Mouse (Mus musculus): ENCODE measurements around the gene Sh3pxd2a.

Sh3pxd2a gene

DNA sequence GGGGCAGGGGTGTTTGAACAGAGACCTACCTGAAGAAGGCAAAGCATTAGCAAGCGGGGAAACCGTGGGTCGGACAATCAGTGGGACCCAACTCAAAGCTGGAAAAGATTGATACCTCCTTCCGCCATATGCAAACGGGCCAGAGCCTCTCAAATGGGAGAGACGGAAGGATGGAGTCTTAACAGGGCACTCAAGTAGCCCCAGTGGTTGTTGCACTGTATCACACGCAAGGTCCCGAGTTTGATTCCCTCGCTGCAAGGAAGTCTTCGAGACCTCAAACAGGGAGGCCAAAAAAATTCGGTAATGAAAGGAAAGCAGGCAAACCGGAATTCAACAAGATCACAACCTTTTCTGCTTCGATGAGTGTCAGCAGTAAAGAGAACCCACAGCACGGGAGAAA is 29.5 kb downstream of the Sh3pxd2a start:
- DNase-seq = no peak

DNA sequence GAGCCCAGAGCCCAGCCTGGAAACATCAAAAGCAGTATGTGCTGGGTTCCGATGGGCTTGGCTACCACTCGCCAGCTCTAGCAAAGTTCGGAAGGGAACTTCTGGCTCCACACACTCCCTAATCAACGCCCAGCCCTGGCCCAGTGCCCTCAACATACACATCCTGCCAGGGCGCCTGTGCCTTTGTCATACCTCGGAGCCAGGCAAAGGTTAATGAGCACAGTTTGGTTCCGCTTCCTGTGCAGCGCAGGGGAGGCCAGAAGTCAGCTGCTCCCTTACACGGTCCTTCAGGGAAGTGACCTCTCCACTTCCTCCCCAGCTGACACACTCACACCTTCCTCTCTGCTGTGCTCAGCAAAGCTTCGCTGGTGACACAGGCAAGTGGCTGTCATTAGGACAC is 31.9 kb downstream of the Sh3pxd2a start:
- no peak for DNase-seq

DNA sequence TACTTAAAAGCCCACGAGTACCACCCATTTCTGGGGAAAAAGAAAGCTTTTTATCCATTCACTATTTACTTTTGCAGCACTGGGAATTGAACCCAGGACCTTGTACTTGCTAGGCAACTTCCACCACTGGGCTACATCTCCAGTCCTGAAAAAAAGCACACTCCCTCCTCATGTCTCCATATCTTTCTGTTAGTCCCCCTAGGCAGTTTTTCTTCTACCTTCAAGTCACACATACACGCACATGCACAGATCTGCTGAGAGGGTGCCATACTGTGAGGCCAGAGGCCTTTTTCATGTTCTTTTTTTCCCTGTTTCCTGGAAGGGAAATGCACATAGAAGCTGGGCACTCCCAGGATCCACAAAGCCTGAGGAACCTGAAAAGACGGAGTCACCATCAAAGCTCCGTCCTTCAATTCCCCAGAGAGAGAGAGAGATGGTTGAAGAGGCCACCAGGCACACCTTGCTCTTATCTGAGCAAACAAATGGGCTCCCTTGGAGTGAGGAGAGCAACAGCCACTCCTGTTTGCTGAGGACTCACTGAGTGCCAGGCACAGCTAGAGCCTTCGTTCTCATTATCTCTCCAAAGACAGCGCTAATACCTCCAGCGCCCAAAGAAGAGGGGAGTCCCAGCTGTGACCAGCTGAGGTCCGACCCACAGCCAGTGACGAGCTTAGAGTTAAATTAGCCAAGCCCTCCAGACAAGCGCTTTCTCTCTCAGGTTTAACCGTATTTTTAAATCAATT is 32.8 kb downstream of the Sh3pxd2a start:
- DNase-seq = no peak

DNA sequence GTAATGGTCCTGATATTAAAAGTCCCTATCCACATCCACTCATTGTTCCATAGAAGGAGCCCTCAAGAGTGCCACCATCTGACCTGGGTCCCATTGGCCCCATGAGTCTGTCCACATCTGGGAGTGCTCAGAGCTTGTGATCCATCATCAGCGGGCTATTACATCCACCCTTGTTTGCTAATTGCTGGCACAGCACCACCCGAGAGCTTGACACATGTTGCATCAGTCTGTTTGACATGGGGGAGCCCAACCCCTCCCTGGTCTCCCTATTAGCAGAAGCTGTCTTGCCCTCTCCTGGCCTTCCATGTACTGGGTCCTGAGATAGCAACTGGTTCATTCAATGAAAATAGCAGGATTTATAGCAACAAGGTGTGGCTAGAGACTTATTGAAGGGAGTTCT is 34.0 kb downstream of the Sh3pxd2a start:
- no peak for DNase-seq

DNA sequence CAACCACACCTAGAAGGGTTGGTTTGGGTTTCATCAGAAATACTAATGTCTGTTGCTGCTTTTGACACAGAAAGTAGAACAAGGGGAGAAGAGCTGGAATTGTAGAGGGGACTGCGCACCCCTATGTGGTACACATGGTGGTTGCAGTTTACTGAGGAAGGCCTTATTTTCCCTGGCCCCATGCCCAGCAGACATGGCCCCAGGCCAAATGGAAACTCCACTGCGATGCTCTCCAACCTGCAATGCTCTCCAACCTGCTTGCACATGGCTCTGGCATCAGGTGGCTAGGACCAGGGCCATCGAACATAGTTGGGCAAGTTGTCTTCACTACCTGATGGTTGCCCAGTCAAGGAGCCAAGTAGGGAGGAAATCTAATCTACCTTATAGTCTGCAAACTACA is 35.0 kb downstream of the Sh3pxd2a start:
- no peak for DNase-seq

DNA sequence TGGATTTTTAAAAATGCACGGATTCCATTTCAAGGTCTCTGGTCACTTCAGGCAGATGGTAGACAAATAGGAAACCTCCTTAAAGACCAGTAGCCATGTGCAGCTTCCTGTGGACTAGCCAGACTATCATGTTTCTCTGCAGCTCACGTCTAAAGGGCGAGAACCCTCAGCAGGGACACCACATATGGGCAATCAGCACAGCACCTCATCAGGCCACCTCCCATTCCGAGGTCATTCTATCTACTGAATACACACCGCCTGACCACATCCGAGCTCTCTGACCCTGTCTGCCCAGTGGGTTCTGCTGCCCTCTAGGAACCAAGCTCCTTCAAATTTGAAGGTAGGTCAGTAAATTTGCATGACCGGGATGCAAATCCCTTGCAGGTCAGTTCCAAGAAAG is 35.4 kb downstream of the Sh3pxd2a start:
- DNase-seq = no peak

DNA sequence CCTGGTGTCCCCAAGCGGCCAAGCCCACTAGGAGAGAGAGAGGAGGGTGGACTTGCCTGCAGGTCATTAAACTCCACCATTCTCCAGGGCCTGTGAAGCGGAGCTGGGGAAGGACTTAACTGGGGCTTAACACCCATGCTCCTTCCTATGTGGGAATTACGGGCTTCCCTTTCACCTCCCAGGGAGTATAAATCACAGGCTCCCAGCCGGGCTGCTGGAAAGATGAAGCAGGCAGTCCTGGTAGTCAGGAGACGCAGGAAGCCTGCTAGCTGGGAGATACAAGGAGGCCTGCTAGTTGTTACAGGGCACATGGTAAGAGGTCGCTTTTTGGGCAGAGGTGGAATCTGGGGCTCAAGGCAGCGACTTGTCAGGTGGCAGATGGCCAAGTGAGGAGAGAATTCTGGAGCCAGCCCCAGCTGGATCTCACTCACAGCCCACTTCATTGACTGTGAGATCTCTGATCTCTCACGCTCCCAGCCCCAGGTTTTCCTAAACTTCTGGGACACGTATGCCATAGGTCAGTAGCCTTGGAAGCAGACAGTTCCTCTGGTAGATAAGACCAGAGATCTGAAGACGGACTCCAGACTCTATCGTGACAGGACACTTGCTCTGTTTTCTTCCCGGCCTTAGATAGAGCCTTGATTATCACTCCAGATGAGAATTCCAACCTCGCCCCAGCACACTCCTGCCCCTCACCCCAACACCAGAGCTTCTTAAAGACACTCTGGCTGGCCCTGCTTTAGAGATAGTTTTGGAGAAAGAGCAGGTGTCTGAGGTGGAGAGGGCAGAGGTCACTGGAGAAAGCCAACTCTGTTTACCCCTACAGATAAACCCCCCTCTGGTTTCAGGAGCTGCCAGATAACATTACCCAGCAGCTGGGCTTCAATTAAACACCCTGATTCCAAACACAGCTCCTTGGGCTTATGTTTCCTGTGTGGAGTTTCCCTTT is 36.1 kb downstream of the Sh3pxd2a start:
- no peak for DNase-seq

DNA sequence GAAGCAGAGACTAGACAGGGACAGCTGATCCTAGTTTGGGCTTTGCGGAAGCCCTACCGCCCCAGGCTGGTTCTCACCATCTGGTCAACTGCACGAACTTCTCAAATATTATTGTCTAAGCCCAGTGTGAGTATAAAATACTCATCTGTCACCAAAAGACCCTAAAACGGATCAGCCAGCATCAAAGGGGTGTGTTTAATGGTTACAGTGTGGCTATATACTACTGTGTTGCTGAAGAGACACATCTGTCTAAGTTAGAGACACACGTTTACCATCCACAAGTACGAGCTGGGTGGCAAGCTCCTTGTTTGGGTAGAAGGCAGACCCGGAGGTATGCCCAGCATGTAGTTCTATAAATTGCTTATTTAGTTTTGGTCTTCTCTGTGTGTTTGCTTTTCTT is 40.6 kb downstream of the Sh3pxd2a start:
- DNase-seq = no peak

DNA sequence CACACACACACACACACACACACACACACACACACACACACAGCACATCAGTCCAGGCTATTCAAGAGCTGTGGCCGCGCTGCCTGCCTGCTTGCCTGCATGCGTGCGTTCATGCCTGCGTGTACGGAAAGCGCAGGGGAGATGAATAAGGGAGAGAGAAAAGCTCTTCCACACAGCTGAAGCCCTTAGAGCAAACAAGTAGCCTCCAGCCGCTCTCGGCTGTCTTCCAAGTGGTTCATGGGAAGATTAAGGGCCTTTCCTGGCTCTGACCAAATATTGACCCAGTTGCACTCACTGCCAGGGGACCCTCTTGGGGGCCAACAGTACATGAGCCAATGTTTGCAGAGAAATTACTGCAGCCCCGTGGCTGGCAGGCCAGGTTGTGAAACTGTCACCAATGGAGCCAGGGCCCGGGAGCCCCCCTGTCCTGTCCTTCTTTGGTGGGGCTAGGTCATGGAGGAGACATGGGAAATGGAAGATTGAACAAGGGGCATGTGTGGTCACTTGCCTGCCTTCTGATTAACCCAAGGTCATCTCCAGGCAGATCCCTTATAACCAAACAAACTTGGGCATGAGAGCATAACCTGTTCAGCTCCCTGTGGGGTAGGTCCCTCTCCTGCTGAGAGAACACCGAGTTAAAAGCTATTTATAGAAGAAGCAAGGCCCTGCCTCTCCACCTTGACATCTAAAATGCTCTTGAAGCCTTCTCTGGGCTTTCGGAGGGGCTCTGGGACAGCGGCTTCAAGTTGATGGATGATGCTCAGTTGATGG is 42.9 kb downstream of the Sh3pxd2a start:
- DNase-seq = no peak

DNA sequence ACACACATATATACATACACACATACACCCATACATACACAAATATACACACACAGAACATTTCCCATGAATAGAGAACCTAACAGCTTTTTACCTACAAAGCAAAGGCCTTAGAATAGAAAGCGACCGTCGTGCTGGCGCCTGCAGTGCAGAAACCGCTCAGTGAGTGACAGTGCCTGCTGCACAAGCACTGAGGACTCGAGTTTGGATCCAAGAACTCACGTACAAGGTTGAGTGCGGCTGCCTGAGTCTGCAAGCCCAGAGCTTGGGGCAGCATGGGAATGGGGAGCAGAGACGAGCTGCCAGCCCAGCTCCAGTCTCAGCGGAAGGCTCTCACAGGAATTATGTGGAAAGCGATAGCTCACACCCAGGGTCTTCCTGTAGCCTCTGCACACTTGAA is 43.7 kb downstream of the Sh3pxd2a start:
- DNase-seq = no peak

DNA sequence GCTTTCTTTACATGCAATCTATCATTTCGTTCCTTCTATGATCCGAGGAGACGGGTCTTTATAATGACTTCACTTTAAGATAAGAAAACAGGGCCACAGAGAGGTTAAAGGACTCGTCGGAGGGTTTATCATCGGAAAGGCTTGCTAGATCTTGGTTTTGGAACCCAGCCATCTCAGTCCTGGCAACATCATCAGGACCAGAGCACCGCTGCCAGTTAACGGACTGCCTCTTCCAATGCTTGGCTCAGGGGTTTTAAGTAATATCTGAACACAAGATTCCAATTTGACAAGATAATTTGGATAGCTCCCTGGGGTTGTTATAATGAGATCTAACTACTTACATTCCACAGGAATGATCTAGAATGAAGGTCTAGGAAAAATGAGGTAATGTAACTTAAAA is 45.0 kb downstream of the Sh3pxd2a start:
- DNase-seq = no peak

DNA sequence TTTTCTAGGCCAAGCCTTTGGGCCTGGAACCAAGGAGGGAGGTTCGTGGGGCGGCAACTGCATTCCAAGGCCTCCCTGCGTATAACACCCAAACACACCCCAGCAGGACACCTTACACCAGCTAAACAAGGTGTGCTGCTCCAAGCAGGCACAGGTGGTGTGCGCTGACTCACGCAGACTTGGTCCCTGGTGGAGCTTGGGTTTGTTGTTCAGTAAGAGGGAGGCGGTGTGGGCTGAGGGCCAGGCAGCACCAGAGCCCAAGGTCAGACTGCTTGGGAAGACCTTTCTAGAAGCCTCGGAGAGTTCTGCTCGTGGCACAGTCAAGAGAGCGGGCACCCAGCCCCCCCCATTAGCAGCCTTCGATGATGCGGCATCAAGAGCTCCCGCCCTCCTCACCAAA is 48.0 kb downstream of the Sh3pxd2a start:
- no peak for DNase-seq

DNA sequence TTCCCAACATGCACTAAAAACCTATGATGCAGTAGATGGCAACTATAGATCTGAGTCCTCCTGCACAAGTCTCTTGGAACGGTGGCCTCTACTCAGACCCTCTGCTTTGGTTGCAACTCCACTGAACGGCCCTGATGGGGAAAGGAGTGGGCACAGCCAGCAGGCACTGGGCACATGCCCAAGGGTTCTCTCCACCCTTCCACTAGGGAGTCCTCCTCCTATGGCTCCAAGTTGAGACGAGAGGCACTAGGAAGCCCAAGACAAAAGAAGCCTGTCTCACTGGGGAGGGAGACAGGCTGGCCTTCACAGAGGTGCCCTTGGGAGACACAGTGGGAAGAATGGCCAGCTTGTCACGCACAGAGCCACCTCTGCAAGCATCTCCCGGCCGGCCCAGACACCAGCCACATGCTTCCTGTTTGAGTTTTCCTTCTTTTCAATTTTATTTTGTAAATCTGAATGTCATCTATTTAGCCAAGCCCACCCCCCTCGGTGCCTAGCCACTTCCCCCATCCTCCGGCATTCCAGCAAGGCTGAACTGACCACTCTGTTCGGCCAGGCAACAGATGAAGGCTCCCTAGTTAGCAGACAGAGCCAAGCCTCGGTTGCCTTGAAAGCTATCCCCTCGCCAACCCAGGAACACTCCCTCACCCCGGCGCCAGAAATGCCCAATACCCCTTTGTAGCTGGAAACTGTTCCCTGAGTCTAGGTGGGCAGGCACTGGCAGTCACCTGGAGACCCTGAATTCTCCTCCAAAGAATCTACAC is 49.9 kb downstream of the Sh3pxd2a start:
- DNase-seq = no peak

DNA sequence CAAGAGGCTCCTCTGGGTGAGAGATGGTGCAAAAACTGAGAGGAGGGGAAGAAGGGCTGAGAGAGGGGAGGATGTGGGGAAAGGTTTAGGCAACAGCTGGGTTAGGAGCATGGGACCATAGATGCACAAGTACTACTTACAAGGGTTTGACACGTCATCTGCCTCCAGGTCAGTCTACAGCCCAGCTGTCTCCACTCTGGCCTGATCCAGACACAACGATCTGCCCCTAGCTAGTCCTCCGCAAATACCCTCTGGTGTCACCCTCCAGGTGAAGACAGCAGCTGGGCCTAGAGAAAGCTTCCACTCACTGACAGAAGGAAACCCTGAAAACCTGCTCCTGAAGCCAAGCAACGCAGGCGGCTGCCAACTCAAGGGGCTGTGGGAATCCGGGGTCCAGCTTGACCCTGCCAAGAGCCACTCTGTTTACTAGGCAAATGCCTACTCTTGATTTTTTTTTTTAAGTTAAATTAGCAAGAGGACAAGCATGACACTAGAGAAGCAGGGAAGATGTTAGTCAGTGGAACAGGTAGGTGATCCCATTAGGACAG is 50.7 kb downstream of the Sh3pxd2a start:
- no peak for DNase-seq

DNA sequence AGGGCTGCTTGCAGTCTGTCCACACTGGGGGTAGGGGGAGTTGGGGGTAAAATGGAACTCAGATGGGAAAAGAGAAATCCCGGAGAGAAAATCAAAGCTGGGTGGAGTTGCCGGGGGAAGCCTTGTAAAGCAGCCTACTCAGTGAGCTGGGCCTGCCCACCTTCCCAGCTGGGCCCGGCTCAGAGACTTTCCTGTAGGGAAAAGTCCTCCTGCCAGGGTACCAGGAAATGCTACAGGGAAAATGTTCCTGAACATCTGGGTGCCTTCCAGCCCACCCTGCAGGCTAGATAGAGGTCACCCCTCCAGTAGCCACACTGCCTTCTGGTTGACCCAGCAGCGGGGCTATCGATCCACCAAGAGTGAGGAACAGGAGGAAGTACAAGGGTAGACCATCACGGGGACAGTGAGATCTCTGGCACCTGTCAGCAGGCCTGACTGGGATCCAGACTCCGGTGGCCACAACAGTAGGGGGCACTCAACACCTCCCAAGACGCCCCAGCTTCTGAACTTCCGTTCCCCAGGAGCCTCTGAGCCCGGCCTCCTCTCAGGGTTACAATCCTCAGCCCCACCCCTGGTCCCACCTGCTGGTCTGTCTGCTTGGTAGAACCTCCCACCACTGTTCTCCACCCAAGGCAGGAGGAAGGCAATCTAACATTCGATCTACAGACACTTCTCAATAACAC is 51.5 kb downstream of the Sh3pxd2a start:
- DNase-seq = no peak

DNA sequence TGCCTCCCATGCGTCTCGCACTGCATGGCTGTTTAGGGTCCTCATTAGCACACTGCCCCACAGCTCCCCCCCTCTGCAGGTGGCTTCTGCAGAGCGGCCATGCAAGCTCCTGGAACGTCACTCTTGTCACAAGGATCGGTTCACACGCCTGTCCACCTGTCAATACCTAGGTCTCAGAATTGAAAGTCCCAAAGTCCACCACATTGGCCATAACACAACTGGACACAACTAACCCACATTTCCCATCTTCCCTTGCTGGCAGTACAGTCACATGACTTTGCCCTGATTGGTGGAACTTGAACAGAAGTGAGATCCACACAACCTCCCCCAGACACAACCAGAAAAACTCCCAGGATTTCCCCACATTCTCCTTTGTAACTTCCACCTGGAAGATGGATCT is 53.9 kb downstream of the Sh3pxd2a start:
- DNase-seq = no peak

DNA sequence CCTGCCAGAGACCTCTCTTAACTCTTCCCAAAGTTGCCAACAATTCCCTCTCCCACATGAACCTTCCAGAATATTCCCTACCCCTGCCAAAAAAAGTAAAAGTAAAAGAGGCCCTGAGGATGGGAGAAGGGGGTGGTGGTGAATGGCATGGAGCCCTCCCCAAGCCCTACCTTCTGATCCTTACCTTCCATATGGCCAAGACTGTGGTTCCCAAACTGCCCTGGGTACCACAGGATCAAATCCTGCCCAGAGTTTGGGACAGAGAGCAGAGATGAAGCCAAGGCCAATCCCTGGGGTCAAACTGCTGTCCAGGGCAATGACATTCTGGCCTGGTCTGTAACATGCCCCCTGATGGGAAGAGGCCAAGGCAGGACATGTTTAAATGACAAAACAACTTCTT is 55.1 kb downstream of the Sh3pxd2a start:
- DNase-seq = no peak

DNA sequence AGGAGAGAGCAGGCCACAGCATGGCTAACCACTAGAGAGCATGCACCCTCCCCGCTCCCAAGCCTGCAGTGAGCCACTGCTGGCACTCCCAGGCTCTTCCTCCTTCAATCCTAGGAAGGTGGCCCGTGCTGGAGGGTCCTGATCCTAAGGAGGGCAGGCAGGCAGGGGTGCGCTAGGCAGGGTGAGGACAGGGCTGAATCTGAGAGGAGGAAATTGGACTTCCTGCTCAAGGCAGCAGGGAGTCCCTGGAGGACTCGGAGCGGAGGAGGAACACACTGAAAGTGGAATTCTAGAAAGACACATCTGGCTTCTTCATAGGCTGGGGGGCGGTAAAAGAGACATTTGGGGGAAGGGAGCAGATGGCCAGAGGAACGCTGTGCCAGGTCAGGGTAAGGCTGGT is 55.5 kb downstream of the Sh3pxd2a start:
- no peak for DNase-seq

DNA sequence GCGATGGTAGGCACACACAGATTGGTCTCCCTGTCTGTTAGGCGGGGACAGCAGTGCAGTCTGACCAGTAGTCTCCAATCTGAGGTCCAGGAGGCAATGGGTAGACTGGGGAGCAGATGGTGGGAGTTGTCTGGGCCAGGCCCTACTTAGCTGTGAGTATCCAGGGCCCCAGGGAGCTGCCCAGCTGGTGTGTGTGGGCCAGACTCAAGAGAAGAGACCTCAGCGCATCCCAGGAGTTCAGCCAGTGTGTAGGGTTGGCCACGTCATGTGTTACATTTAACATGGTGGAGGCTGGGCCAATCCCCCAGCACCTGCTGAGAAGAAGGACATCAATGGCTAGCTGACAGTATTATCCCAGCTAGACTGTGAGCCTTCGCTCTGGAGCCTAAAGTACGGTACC is 56.9 kb downstream of the Sh3pxd2a start:
- DNase-seq = no peak

DNA sequence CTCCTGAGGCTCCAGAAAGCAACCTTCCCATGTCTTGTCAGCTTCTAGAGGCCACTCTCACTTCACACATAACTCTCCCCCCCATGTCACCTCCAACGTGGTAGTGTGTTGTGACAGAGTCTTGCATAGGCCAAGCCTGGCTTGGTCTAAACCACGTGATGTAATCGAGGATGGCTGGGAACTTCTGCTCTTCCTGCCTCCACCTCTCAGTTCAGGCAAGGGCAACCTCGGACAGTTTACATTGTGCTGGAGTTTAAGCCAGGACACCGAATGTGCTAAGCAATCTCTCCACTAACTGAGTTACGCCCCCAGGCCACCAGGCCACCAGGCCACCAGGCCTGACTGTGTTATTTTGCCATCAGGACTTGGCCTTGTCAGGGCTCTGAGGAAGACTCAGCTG is 57.7 kb downstream of the Sh3pxd2a start:
- DNase-seq = no peak

DNA sequence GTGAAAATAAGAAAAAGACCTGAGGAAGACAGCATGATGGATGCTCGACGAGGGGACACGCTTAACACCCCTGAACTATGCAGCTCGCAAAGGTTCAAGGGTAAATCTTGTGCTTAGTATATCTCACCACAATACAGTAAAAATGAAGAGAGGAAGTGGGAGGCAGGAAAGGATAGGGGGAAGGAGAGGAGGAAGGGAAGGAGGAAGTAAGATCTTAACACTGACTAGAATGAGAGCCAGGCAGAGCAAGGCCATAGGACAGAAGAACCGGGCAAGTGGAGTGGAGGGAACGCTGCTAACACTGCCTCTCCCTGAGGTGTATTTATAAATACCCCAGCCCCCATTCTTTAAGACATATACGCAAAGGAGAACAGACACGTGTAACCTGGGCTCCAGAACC is 58.7 kb downstream of the Sh3pxd2a start:
- DNase-seq = no peak
